ENCODE assay signal across 13 mouse cellular contexts in genomic region chr9:87732416-87733235, GRCm38 (mm10). TPM values are rescaled to one million over a fixed set of nuclear protein-coding genes. Genes with fewer than 3 reads are reported as not detected.
DNase-seq lines count a peak whose midpoint lies in the region; ATAC-seq and TF ChIP-seq lines count a peak whose summit lies in the region.
"Had no signal": no experiment of that assay in that cellular context is flagged by ENCODE, and none has a peak within 500 bp of the region (broad histone marks: within the 10 kb centered on the region; RNA-seq: fewer than 3 reads in every experiment).

No protein-coding gene starts in this region.

- WGBS in midbrain, embryonic 10.5 days: 2% methylated on average over 25 of the region's 25 CpGs
- WGBS in midbrain, postnatal 0 days: 1% methylated on average over 25 of the region's 25 CpGs
- WGBS in heart, embryonic 16.5 days: 28% methylated on average over 25 of the region's 25 CpGs
- WGBS in stomach, postnatal 0 days: 12% methylated on average over 25 of the region's 25 CpGs

- H3K4me2 ChIP-seq in midbrain, postnatal 0 days (ENCODE audit: low read depth, low read length, poor library complexity, severe bottlenecking): no peak overlapping the region
- peak overlapping the region; percentile 27 for H3K4me2 ChIP-seq in heart, embryonic 16.5 days (ENCODE audit: low read depth, low read length)
- H3K4me2 ChIP-seq in stomach, postnatal 0 days (replicated peaks; ENCODE audit: low read depth): no peak overlapping the region
- H3K4me2 ChIP-seq: forebrain, embryonic 15.5 days; hindbrain, embryonic 15.5 days had no signal

- H3K9me3 ChIP-seq in midbrain, embryonic 10.5 days (replicated peaks): no peaks in the 10 kb centered on the region
- H3K9me3 ChIP-seq in midbrain, postnatal 0 days (ENCODE audit: low read length): no peaks in the 10 kb centered on the region
- H3K9me3 ChIP-seq in heart, embryonic 16.5 days (replicated peaks; ENCODE audit: control insufficient read depth, low read length): no peaks in the 10 kb centered on the region
- H3K9me3 ChIP-seq in stomach, postnatal 0 days (ENCODE audit: control insufficient read depth, low read length): no peaks in the 10 kb centered on the region
- H3K9me3 ChIP-seq: forebrain, embryonic 15.5 days; hindbrain, embryonic 15.5 days had no signal

- no peak for TF ChIP-seq CTCF in midbrain, postnatal 0 days (IDR thresholded peaks at IDR 0.05)
- no peak for TF ChIP-seq CTCF in stomach, postnatal 0 days (IDR thresholded peaks at IDR 0.05; ENCODE audit: low read depth)

- intact Hi-C loops in left cerebral cortex, postnatal 14 days (cut with DNase I): loop anchor here (5.0 kb wide), 1 partner anchor 310 kb away; no protein-coding TSS in a partner anchor

- H3K4me1 ChIP-seq in midbrain, embryonic 10.5 days: peaks cover 30% of the 10 kb centered on the region
- peaks cover 4% of the 10 kb centered on the region; the same call in 1 of the 2 replicates for H3K4me1 ChIP-seq in midbrain, postnatal 0 days (ENCODE audit: insufficient read depth, low read length)
- H3K4me1 ChIP-seq in heart, embryonic 16.5 days (ENCODE audit: control insufficient read depth, insufficient read depth, low read length): 0 out of 2 replicates have a peak, but pooled peaks cover 2% of the 10 kb centered on the region
- no peaks in the 10 kb centered on the region; the same call in 1 of the 2 replicates for H3K4me1 ChIP-seq in stomach, postnatal 0 days (replicated peaks; ENCODE audit: control insufficient read depth, insufficient read depth)

- H3K27ac ChIP-seq in midbrain, embryonic 10.5 days (replicated peaks): no peak overlapping the region
- no peak overlapping the region for H3K27ac ChIP-seq in midbrain, postnatal 0 days (ENCODE audit: low read depth, low read length)
- peak overlapping the region; percentile 28 for H3K27ac ChIP-seq in heart, embryonic 16.5 days (ENCODE audit: low read length)
- H3K27ac ChIP-seq in stomach, postnatal 0 days (replicated peaks): no peak overlapping the region
- H3K27ac ChIP-seq: forebrain, embryonic 15.5 days; hindbrain, embryonic 15.5 days had no signal

- ATAC-seq in midbrain, postnatal 0 days (ENCODE audit: low FRiP score): no peak
- no peak for ATAC-seq in heart, embryonic 16.5 days (replicated peaks; ENCODE audit: extremely low read depth, insufficient read depth, low FRiP score)
- no peak for ATAC-seq in stomach, postnatal 0 days (ENCODE audit: low FRiP score, low TSS enrichment)
- ATAC-seq: forebrain, embryonic 15.5 days had no signal

- peaks cover 100% of the 10 kb centered on the region for H3K27me3 ChIP-seq in midbrain, embryonic 10.5 days (ENCODE audit: low read depth, poor library complexity, severe bottlenecking)
- peaks cover 65% of the 10 kb centered on the region for H3K27me3 ChIP-seq in midbrain, postnatal 0 days (ENCODE audit: insufficient read depth, low read length)
- peaks cover 44% of the 10 kb centered on the region for H3K27me3 ChIP-seq in heart, embryonic 16.5 days (ENCODE audit: control insufficient read depth, insufficient read depth, low read length)
- H3K27me3 ChIP-seq in stomach, postnatal 0 days (ENCODE audit: control insufficient read depth, insufficient read depth, low read length): peaks cover 26% of the 10 kb centered on the region; the same call in 1 of the 2 replicates

- H3K9ac ChIP-seq in midbrain, postnatal 0 days (replicated peaks; ENCODE audit: low read length, poor library complexity, severe bottlenecking): no peak overlapping the region
- no peak overlapping the region for H3K9ac ChIP-seq in heart, embryonic 16.5 days (ENCODE audit: low read length)
- H3K9ac ChIP-seq in stomach, postnatal 0 days (ENCODE audit: low read length): no peak overlapping the region
- H3K9ac ChIP-seq: forebrain, embryonic 15.5 days; hindbrain, embryonic 15.5 days had no signal

- H3K4me3 ChIP-seq in midbrain, embryonic 10.5 days: no peak overlapping the region
- no peak overlapping the region for H3K4me3 ChIP-seq in midbrain, postnatal 0 days (ENCODE audit: low read depth, low read length)
- no peak overlapping the region for H3K4me3 ChIP-seq in heart, embryonic 16.5 days (ENCODE audit: low read length)
- no peak overlapping the region for H3K4me3 ChIP-seq in stomach, postnatal 0 days (ENCODE audit: low read depth, low read length)
- H3K4me3 ChIP-seq: forebrain, embryonic 15.5 days; hindbrain, embryonic 15.5 days had no signal

- TF ChIP-seq EP300 in stomach, postnatal 0 days (optimal IDR thresholded peaks at IDR 0.05): no peak

- DNase-seq in cerebellum, postnatal 10 days: peak; percentile 13 to 39
- DNase-seq in cerebellum, adult 9-10 months: no peak
- DNase-seq in midbrain, embryonic 10.5 days (ENCODE audit: low spot score): peak; percentile 52
- DNase-seq in midbrain, postnatal 0 days (ENCODE audit: low spot score): no peak
- peak; percentile 16 for DNase-seq in stomach, postnatal 0 days (ENCODE audit: low spot score)
- DNase-seq in left cerebral cortex, postnatal 14 days (ENCODE audit: low spot score in 2 of 2): no peak
- DNase-seq in kidney, adult 11 months: no peak
- DNase-seq: adrenal gland, postnatal 10 days; thymus, postnatal 4 days had no signal

- H3K36me3 ChIP-seq in midbrain, embryonic 10.5 days: no peaks in the 10 kb centered on the region
- no peaks in the 10 kb centered on the region for H3K36me3 ChIP-seq in midbrain, postnatal 0 days (ENCODE audit: insufficient read depth, low read length)
- no peaks in the 10 kb centered on the region for H3K36me3 ChIP-seq in heart, embryonic 16.5 days (ENCODE audit: control insufficient read depth, insufficient read depth)
- H3K36me3 ChIP-seq in stomach, postnatal 0 days (ENCODE audit: control insufficient read depth, insufficient read depth, low read length): no peaks in the 10 kb centered on the region
- H3K36me3 ChIP-seq: forebrain, embryonic 15.5 days; hindbrain, embryonic 15.5 days had no signal

RNA-seq across cellular contexts. Expression of gene Tbx18, which starts 1.6 kb away (rescaled TPM):
- polyA plus RNA-seq in midbrain, embryonic 10.5 days (2016; fragmentation: Nextera tagmentation; extraction: Ambion mirVana): 3.9 and 4.2 TPM in 2 replicates
- 5.4 and 9.3 TPM in 2 replicates for total RNA-seq in midbrain, postnatal 0 days (2014; rRNA removed)
- 1.8 and 1.9 TPM in 2 replicates for polyA plus RNA-seq in midbrain, postnatal 0 days (2015; fragmentation: Nextera tagmentation; extraction: Ambion mirVana)
- 7.5 and 8.4 TPM in 2 replicates for polyA plus RNA-seq in heart, embryonic 16.5 days (2015; fragmentation: Nextera tagmentation; extraction: Ambion mirVana)
- 0.08 and 0.18 TPM in 2 replicates for polyA plus RNA-seq in stomach, postnatal 0 days (2015; fragmentation: Nextera tagmentation; extraction: Ambion mirVana)
- 1 to 10 TPM; 3.1 to 3.9 TPM for total RNA-seq in left cerebral cortex, postnatal 14 days (2021)
- total RNA-seq: liver, adult 2 months had no signal
- polyA plus RNA-seq: liver, adult 2 months had no signal

Comparison
In these comparisons a context has a peak if more than half of its experiments do, and no peak if none do; other contexts are left out.
1. DNase-seq: peak in cerebellum, postnatal 10 days (2 of 2), midbrain, embryonic 10.5 days (single experiment) and stomach, postnatal 0 days (single experiment); none in cerebellum, adult 9-10 months (single experiment), midbrain, postnatal 0 days (single experiment), left cerebral cortex, postnatal 14 days (0 of 2) and kidney, adult 11 months (single experiment).